Mouse (Mus musculus): ENCODE data around the gene Trim44. TPM values are rescaled to one million over a fixed set of nuclear protein-coding genes. Genes with fewer than 3 reads are reported as not detected.

Trim44 gene
- total and polyA plus RNA-seq, 2 experiments from 2014 or later = 50.6 to 114 TPM

DNA sequence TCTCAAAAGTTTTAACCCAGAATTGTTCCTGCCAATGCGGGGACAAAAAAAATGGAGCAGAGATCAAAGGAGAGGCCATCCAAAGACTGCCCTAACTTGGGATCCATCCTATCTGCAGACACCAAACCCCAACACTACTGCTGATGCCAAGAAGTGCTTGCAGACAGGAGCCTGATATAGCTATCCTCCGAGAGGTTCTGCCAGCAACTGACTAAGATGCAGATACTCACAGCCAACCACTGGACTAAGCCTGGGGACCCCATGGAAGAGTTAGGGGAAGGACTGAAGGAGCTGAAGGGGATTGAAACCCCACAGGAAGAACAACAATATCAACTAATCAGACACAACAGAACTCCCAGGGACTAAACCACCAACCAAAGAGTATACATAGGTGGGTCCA, 30.3 kb downstream of the Trim44 start:
- no peaks in the 10 kb centered on the region for H3K27me3 ChIP-seq (ENCODE audit: insufficient read depth, low read length)
- WGBS = 92% methylated on average over 2 of the region's 2 CpGs
- no peak for ATAC-seq (ENCODE audit: low FRiP score)
- H3K36me3 ChIP-seq (ENCODE audit: insufficient read depth, low read length) = no peaks in the 10 kb centered on the region
- H3K9ac ChIP-seq (replicated peaks; ENCODE audit: low read length, poor library complexity, severe bottlenecking) = no peak overlapping the region
- no peak overlapping the region for H3K4me3 ChIP-seq (ENCODE audit: low read depth, low read length)
- H3K4me2 ChIP-seq (ENCODE audit: low read depth, low read length, poor library complexity, severe bottlenecking) = no peak overlapping the region
- H3K27ac ChIP-seq (ENCODE audit: low read depth, low read length) = no peak overlapping the region
- no peaks in the 10 kb centered on the region for H3K9me3 ChIP-seq (ENCODE audit: low read length)
- TF ChIP-seq CTCF (IDR thresholded peaks at IDR 0.05) = no peak
- H3K4me1 ChIP-seq (ENCODE audit: insufficient read depth, low read length) = no peaks in the 10 kb centered on the region
- no peak for DNase-seq (ENCODE audit: low spot score)

DNA sequence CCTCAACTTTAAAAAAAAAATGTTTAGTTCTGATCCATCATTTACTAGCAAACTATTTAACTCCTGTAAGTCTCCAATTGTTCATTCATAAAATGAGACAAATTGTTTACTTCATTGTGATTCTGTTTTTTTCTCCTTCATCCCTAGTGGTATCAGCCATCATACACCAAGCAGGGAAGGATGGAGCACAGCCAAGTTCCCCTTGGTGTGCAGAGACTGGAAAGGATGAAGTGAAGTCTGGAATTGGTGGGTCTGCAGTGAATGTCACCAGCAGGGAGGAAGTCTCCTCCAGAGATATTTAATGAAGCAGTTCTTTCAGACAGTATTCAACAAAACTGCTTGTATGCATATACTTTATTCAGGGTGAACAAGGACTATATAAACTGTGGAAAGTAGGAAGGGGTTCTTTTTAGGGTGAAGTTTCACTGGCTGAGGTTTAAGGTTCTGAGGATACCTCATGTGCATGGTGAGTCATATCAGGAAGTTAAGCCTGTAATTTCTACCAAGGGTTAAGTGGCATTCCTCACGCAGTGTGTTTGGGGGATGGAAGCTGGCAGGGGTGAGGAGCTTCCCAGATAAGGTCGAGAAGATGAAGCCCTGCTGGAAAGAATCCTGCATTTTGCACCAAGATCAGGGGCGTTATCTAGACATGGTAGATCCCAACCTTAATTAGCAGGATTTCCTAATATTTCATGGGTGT, 34.1 kb downstream of the Trim44 start:
- H3K27me3 ChIP-seq (ENCODE audit: insufficient read depth, low read length) = no peaks in the 10 kb centered on the region
- no peak for DNase-seq (ENCODE audit: low spot score)
- H3K9ac ChIP-seq (replicated peaks; ENCODE audit: low read length, poor library complexity, severe bottlenecking) = no peak overlapping the region
- no peak for TF ChIP-seq CTCF (IDR thresholded peaks at IDR 0.05)
- H3K27ac ChIP-seq (ENCODE audit: low read depth, low read length) = no peak overlapping the region
- no peaks in the 10 kb centered on the region for H3K9me3 ChIP-seq (ENCODE audit: low read length)
- H3K36me3 ChIP-seq (ENCODE audit: insufficient read depth, low read length) = no peaks in the 10 kb centered on the region
- WGBS = 78% methylated on average over 3 of the region's 3 CpGs
- H3K4me3 ChIP-seq (ENCODE audit: low read depth, low read length) = no peak overlapping the region
- no peaks in the 10 kb centered on the region for H3K4me1 ChIP-seq (ENCODE audit: insufficient read depth, low read length)
- ATAC-seq (ENCODE audit: low FRiP score) = no peak
- no peak overlapping the region for H3K4me2 ChIP-seq (ENCODE audit: low read depth, low read length, poor library complexity, severe bottlenecking)

DNA sequence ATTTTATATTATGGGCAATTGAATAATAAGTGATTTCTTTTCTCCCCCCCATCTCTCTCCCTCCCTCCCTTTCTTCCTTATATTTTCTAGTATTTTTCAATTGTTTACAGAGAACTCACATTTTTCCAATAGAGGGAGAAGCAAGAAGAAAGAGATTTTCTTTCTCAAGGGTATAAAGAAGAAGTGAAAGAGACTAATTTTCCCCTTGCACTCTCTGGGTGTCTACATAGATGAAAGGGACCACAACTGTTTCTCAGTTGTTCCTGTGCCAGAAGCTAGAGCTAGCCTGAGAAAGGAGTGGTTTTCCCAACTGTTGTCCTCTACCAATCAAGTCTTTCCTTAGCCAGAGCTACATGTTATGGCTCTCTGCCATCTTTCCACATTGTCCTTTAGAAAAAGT, 34.9 kb downstream of the Trim44 start:
- Histone ChIP-seq H3K4me1 (ENCODE audit: insufficient read depth, low read length) (no peaks in the 10 kb centered on the region), H3K36me3 (ENCODE audit: insufficient read depth, low read length) (no peaks in the 10 kb centered on the region), H3K9me3 (ENCODE audit: low read length) (no peaks in the 10 kb centered on the region), H3K4me2 (ENCODE audit: low read depth, low read length, poor library complexity, severe bottlenecking) (no peak overlapping the region), H3K4me3 (ENCODE audit: low read depth, low read length) (no peak overlapping the region), H3K9ac (replicated peaks; ENCODE audit: low read length, poor library complexity, severe bottlenecking) (no peak overlapping the region), H3K27me3 (ENCODE audit: insufficient read depth, low read length) (no peaks in the 10 kb centered on the region), H3K27ac (ENCODE audit: low read depth, low read length) (no peak overlapping the region)
- no peak for ATAC-seq (ENCODE audit: low FRiP score)
- DNase-seq (ENCODE audit: low spot score) = no peak
- no peak for TF ChIP-seq CTCF (IDR thresholded peaks at IDR 0.05)

DNA sequence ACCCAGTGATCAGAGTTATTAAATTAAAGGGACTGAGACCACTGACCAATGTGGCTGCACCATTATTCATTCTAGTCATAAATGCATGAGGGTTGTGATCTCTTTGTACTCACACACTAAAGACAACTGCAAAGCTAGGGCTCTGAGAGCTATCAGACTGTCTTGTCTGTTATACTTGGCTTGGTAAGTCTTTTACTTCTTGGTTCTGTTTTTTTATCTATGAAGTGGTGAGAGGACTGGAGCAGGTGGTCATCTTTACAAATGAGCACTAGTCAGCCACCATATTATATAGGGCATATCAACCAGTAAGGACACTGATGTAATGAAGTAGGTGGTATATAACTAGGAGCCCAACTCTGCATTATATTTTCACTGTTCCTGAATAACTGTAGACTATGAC, 36.3 kb downstream of the Trim44 start:
- DNase-seq (ENCODE audit: low spot score) = no peak
- Histone ChIP-seq H3K36me3 (ENCODE audit: insufficient read depth, low read length) (no peaks in the 10 kb centered on the region), H3K4me3 (ENCODE audit: low read depth, low read length) (no peak overlapping the region)

DNA sequence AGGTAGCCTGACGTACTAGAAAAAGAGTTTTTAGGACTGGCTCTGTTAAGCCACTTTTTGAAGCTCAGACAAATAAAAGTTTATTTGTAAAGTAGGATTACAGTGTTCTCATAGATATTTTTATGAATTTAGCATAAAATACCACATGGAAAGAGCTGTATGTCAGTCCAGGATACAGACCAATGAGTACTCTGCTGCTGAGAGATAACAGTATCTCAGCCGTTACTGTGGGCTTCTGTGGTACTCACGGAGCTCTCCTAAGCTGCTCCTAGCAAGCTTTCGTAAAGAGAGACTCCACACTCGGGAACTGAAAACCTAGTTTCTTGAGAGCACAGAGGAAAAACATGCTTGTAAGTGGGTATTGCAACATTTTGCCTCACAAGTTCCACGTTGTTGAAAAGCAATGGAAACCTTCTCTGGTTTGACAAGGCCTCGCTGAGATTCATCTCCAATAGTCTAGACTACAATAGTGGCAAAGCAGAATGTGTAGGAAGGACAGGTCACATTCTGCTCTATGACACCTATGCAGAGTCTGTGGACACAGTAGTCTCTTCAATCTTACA, 41.6 kb downstream of the Trim44 start:
- no peak for ATAC-seq (ENCODE audit: low FRiP score)
- Histone ChIP-seq H3K4me2 (ENCODE audit: low read depth, low read length, poor library complexity, severe bottlenecking) (no peak overlapping the region), H3K4me3 (ENCODE audit: low read depth, low read length) (no peak overlapping the region), H3K9me3 (ENCODE audit: low read length) (no peaks in the 10 kb centered on the region), H3K36me3 (ENCODE audit: insufficient read depth, low read length) (no peaks in the 10 kb centered on the region), H3K4me1 (ENCODE audit: insufficient read depth, low read length) (no peaks in the 10 kb centered on the region), H3K27ac (ENCODE audit: low read depth, low read length) (no peak overlapping the region), H3K9ac (replicated peaks; ENCODE audit: low read length, poor library complexity, severe bottlenecking) (no peak overlapping the region), H3K27me3 (ENCODE audit: insufficient read depth, low read length) (no peaks in the 10 kb centered on the region)
- TF ChIP-seq CTCF (IDR thresholded peaks at IDR 0.05) = no peak
- DNase-seq (ENCODE audit: low spot score) = no peak
- WGBS = 89% methylated on average over 7 of the region's 7 CpGs

More for the DNA sequence above, 36.3 kb downstream of the Trim44 start:
- no peaks in the 10 kb centered on the region for H3K27me3 ChIP-seq (ENCODE audit: insufficient read depth, low read length)
- H3K4me2 ChIP-seq (ENCODE audit: low read depth, low read length, poor library complexity, severe bottlenecking) = no peak overlapping the region
- no peak for ATAC-seq (ENCODE audit: low FRiP score)
- TF ChIP-seq CTCF (IDR thresholded peaks at IDR 0.05) = no peak
- no peaks in the 10 kb centered on the region for H3K4me1 ChIP-seq (ENCODE audit: insufficient read depth, low read length)
- H3K9me3 ChIP-seq (ENCODE audit: low read length) = no peaks in the 10 kb centered on the region
- no peak overlapping the region for H3K9ac ChIP-seq (replicated peaks; ENCODE audit: low read length, poor library complexity, severe bottlenecking)
- H3K27ac ChIP-seq (ENCODE audit: low read depth, low read length) = no peak overlapping the region

DNA sequence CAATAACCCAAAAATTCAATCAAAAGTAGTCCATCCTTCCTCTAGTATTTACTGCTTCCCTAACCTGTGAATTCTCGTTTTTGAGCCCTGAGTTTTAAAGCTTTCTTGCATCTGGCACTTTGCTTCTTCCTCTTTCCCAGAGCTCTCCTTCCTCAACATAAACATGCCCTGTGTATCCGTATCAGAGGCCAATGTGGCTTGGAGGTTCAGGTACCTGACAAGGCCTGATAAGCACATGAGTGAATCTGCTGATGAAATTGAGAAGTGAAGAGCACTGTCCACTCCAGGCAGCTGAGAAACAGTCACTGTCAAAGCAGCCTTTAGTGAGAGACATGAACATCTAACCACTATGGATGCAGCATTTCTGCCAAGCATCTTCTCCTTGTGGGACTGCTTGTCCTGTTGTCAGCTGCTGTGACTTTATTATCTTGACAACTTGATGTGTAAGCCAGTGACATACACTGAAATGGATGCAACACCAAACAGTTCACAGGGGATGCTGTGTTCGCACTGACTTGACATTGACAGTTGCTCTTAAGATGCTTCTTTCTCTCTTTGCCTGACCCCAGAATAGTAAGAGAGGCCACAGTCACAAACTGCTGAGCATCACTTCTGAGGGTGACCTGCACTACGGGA, 42.9 kb downstream of the Trim44 start:
- no peak overlapping the region for H3K4me3 ChIP-seq (ENCODE audit: low read depth, low read length)
- H3K4me1 ChIP-seq (ENCODE audit: insufficient read depth, low read length) = no peaks in the 10 kb centered on the region
- ATAC-seq (ENCODE audit: low FRiP score) (no peak), DNase-seq (ENCODE audit: low spot score) (no peak)
- no peak overlapping the region for H3K27ac ChIP-seq (ENCODE audit: low read depth, low read length)
- 78% methylated on average over 4 of the region's 4 CpGs for WGBS
- H3K27me3 ChIP-seq (ENCODE audit: insufficient read depth, low read length) = no peaks in the 10 kb centered on the region
- H3K9me3 ChIP-seq (ENCODE audit: low read length) = no peaks in the 10 kb centered on the region
- no peak overlapping the region for H3K9ac ChIP-seq (replicated peaks; ENCODE audit: low read length, poor library complexity, severe bottlenecking)
- no peak for TF ChIP-seq CTCF (IDR thresholded peaks at IDR 0.05)
- no peak overlapping the region for H3K4me2 ChIP-seq (ENCODE audit: low read depth, low read length, poor library complexity, severe bottlenecking)
- H3K36me3 ChIP-seq (ENCODE audit: insufficient read depth, low read length) = no peaks in the 10 kb centered on the region

Data from midbrain, postnatal 0 days (tissue).